Mouse (Mus musculus) retina, adult 2 months (tissue): ENCODE data around the gene Ctnna2.

Experiments
- DNase-seq: peaks from one replicate; pipeline ENCODE4 v3.0.0-alpha.2; 2012; ENCODE audit warnings: low read depth, low spot score

Ctnna2 gene

GRCm38 (mm10) chr6:77599244-77599643 is 380.3 kb downstream of the Ctnna2 start:
- no peak for DNase-seq

DNA sequence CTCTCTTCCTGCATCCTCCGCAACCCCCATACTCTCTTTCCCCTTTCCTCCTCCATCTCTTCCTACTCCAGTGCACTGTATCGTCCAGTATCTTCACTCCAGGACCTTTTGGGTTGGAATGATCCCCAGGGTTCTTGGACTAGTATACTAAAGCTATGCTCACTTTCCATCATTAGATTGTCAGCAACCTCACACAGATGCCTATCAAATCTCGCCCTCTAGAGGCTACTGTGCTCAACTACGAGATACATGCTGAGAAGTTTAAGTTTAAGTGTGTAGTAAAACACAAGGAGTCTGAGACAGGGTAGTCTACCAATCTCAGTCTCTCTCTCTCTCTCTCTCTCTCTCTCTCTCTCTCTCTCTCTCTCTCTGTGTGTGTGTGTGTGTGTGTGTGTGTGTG is 396.9 kb downstream of the Ctnna2 start:
- no peak for DNase-seq

DNA sequence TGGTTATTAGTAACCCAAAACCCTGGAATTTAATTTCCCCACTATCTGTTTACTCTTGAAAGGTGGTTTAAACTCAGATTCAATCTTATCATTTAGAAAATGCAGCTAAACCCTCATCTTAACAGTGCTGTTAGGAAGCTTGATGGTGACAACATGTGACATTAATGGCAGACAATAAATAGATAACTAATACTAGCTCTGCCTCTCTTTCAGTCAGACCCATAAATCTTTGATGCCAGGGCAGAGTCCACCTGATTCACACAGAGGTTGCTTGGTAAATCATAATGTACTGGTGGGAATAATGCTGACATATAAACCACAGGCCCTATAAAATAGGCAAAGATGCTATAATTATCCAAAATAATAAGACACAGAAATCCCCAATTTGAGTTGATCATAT is 398.6 kb downstream of the Ctnna2 start:
- no peak for DNase-seq

GRCm38 (mm10) chr6:77578612-77579011 is 400.9 kb downstream of the Ctnna2 start:
- no peak for DNase-seq

DNA sequence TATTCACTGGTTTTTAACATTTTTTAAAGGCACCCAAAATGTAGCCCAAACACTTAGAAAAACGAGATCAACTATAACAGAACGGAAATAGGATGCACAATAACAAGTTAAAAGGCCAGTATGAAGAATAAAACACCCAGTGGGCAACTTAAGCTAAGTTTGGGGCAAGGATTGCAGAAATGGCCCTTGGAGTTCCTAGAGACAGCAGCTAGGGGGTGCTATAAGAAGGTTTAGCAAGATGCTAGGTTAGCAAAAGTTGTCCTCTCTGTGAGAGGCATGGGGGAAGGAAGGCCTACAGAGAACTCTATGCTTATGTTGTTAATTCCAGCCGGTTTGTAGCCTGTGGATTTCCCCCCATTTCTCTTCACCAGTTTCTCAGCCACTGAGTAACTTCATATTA is 401.9 kb downstream of the Ctnna2 start:
- DNase-seq = no peak

DNA sequence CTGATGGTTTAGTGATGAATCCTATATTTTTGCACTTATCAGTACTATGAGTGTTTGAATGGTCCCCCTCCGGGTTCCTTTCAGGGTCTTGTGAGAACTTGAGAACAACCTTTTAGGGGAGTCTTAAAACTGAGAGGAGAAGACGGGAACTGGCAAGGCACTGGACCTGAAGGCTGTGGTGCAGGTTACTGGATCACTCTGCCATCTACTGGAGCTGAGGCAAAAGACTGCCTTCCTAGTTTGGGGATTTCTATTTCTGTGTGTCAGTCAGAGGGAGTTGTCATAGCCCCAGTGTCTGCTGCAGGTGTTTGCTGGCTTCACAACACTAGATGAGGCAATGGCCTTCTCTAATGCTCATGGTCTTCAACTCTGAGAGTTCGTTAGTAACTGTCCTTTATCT is 406.9 kb downstream of the Ctnna2 start:
- DNase-seq = no peak

DNA sequence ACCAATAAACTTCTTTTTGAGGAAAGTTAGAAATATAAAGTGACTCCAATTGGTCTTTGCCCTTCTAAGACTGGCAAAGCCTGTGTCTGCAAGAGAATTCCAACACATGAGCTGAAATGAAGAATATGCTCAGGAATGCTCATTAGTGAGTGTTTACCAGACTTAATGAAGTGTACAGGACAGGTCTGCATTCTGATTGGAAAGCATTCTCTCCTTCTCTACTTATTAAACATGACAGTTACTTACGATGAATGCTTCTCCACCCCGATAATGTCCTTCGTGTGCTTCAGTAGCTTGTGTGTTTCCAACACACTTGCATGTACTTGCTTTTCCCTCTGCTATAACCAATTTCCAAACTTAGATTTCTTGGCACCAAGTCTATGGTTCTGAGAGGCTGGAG is 409.6 kb downstream of the Ctnna2 start:
- DNase-seq = no peak

DNA sequence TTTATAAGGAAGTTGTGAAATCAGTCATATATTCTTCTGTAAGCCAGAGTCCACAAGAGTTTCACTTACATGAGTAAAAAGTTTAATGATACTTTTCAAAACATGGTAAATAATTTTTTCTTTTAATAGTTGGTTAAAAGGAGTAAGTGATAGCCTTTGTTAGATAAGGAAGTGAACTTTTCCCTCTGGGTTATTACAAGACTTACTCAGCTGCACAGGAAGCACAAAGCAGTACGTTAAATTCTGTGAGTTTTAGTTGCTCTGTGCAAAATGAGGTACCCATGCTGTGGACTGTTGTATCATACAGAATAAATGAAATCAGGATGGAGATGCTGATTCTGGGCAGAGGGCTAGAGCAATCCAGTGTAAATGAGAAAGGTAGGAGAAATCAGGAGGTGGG is 423.3 kb downstream of the Ctnna2 start:
- no peak for DNase-seq

- no peak for DNase-seq
These were observed 442.3 kb downstream of the Ctnna2 start for GRCm38 (mm10) chr6:77537055-77537807.

DNA sequence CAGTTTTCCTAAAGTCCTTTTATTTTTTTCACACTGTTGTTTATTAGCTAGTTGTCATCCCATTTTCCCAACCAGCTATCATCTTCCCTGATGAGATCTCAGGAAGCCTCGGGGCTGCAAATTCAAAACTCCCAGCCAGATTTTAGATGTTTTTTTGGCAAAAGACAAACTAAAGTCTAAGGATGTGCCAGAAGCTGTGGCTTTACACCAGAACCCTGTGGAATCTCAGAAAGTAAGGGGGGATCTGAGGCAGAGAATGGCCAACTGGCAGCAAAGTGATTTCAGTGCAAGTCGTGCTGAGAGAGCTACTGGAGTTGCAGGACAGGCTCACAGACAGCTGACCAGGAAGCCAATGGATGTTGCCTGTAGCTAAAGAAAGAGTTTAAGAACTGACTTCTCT is 451.9 kb downstream of the Ctnna2 start:
- DNase-seq = no peak

DNA sequence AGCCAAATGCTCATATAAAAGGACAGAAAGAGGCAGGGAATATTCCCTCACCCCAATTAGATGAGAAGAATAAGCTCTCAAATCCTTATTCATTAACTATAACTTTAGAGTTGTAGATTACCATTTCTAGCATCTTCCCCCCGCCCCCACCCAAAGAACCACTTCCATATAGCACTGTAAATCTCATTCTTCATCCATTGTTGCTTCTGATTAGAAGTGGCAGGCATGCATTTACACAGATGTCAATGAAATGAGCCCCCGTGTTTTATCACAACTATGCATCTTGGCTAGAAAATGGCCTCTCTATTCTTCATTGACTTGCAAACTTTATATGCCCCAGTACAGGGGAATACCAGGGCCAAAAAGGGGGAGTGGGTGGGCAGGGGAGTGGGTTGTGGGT is 457.7 kb downstream of the Ctnna2 start:
- DNase-seq = no peak

DNA sequence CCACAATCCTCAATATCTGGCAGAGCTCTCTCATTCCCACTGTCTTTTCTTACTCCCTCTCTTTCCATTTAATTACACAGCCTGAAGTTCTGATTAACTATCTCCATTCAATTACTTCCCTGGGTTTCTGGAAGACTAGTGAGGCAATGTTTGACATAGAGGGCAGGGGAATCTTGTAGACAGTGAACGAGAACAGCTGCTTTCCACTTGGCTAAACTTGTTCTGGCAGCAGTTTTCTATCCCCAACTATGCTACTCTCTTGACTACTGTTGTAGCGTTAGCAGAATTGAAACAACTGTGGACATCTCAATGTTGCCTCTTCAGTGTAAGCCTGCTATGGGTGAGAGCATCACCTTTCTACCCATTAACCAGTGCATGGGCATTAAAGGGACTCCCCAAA is 463.0 kb downstream of the Ctnna2 start:
- no peak for DNase-seq

GRCm38 (mm10) chr6:77511805-77512204 is 467.7 kb downstream of the Ctnna2 start:
- DNase-seq = no peak

- no peak for DNase-seq
These were observed 487.8 kb downstream of the Ctnna2 start for GRCm38 (mm10) chr6:77491721-77492120.

DNA sequence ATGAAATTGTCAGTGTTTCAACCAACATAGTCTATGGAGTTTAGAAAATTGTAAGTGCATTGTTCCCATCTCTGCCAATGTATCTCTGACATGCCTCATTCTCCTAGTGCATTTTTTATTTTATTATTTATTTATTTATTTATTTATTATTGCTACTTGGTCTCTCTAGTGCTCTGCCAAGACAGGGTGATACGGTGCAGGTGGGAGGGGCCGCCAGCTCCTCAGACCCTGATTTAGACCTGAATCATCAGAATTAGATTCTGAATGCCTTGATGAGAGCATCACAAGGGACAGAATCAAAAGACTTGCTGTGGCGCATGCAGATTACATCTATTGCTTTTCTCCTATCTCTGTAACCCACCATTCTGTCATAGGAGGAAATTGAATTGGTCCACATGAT is 492.8 kb downstream of the Ctnna2 start:
- DNase-seq = no peak

DNA sequence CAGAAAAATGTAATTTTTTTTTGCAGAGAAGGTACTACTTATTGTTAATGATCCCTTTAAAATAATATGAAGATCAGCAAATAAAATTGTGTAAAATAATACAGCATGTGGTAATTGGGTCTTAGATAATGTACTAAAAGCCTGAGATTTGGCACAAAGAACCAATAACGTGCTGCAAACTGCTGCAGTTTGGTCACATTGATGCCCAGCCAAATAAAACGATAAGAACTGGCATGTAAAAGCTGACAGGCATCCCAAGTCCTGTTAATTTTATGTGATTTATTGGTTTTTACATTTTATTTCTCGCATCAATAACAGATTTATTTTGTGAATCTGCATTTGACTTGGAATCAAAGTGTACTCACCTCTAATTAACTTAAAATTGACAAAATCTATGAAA is 497.4 kb downstream of the Ctnna2 start:
- DNase-seq = no peak

- peak; percentile 8 for DNase-seq
These were observed 504.1 kb downstream of the Ctnna2 start for GRCm38 (mm10) chr6:77475354-77475753.

DNA sequence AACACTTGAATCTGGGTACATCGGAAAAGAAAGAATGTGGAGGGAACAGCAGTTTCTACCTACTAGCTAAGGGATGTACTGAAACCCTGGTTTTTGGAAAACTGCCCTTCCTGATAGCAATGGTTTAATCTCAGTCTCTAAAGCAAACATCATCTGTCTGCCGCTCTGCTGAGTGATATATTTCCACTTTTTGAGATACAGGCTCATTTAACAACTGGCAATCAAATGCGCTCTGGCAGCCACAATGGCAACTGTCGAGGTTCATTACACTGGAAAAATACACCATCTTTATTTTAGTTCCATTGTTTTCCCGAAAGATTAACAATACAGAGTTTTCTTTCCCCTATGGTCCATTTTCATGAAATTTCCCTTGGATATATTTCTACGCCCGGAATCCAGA is 506.2 kb downstream of the Ctnna2 start:
- no peak for DNase-seq

GRCm38 (mm10) chr6:77468058-77468457 is 511.4 kb downstream of the Ctnna2 start:
- DNase-seq = no peak

- DNase-seq = no peak
These were observed 516.8 kb downstream of the Ctnna2 start for GRCm38 (mm10) chr6:77462737-77463136.

GRCm38 (mm10) chr6:77457919-77458318 is 521.6 kb downstream of the Ctnna2 start:
- no peak for DNase-seq

- no peak for DNase-seq
These were observed 532.6 kb downstream of the Ctnna2 start for GRCm38 (mm10) chr6:77446861-77447260.

DNA sequence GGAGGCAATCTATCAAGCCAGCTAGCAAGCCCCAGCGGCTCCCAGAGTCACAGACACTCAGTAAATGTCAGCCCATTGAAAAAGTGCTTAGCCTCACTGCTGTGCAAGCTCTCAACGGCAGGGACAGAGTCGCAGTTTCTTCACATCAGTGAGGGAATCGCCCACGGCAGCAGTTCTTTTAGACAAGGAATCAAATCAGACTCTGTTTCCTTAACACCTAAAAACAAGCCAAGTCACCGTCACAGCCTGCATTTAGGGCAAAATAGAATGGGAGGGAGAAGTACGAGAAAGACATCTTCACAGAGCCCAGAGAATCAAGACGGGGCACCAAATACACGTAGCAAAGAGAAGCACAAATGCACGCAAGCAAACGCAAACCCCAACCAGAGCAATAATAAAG is 535.6 kb downstream of the Ctnna2 start:
- no peak for DNase-seq

DNA sequence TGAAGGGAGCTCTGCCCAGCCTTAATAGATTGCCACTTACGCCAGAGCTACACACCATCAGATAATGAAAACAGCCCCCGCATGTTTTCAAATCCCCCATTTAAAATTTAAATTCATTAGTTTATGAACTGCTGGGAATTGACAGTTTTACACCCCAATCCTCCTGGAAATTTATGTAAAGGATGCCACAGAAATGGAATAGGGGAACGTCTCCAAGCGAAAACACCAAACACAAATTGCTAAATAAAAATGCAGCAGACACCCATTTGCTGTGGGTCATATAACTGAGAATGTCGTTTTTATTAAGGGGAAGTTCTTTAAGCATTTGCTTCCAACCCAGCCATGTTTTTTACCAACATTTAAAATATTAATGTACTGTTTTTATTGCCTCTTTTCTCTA is 538.4 kb downstream of the Ctnna2 start:
- DNase-seq = no peak
